Mouse (Mus musculus) bone marrow macrophage, adult 2 months (primary cell): ENCODE data around the gene Ddc.

Experiments used
- CTCF ChIP-seq: IDR thresholded peaks from 2 replicates; pipeline ENCODE4 v1.5.1; 2012; ENCODE audit warnings: low read depth, mild to moderate bottlenecking, low read length, moderate library complexity
- POLR2A ChIP-seq: IDR thresholded peaks from 2 replicates; pipeline ENCODE4 v1.6.1; 2012; ENCODE audit warnings: mild to moderate bottlenecking, low read depth, low read length, borderline replicate concordance

- TF ChIP-seq POLR2A (no peak), CTCF (no peak)
Observed at GRCm38 (mm10) chr11:11839874-11840273, 58.1 kb downstream of the Ddc start.
